Mouse (Mus musculus) ES-E14 (cell line): Measurements from ENCODE around the gene Kirrel3.

Experiments
- CHD2 ChIP-seq: IDR thresholded peaks from 2 replicates; pipeline ENCODE4 v1.6.1; 2014; ENCODE audit warnings: mild to moderate bottlenecking, low read depth, low read length, inconsistent platforms
- HCFC1 ChIP-seq: IDR thresholded peaks from 2 replicates; pipeline ENCODE4 v1.6.1; 2012; ENCODE audit warnings: low read length, inconsistent platforms, borderline replicate concordance; ENCODE audit not compliant: insufficient read depth
- ZC3H11A ChIP-seq: IDR thresholded peaks from 2 replicates; pipeline ENCODE4 v1.6.1; 2012; ENCODE audit warnings: low read depth, mild to moderate bottlenecking, inconsistent platforms, low read length, borderline replicate concordance

- no peak for TF ChIP-seq ZC3H11A
- TF ChIP-seq HCFC1: no peak
- TF ChIP-seq CHD2: no peak
Observed at GRCm38 (mm10) chr9:34722198-34722550, 236.5 kb downstream of the Kirrel3 start.
